Mouse (Mus musculus) heart, postnatal 10 days (tissue): ENCODE measurements around the gene Lrrc36. TPM values are rescaled to one million over a fixed set of nuclear protein-coding genes. Genes with fewer than 3 reads are reported as not detected.

Experiments
- DNase-seq, 2 experiments: peaks; one replicate each; pipeline ENCODE4 v3.0.0; 2021
- intact Hi-C: fragments of 180-260 bp; cut with DNase I; formaldehyde crosslinking; loops from one replicate; pipeline ENCODE4 v1.15.1; 2025
- total RNA-seq, 2 experiments: library from RNA; stranded (reverse); gene quantifications; 2 replicates each; pipeline ENCODE4 v1.2.3; 2021

The Lrrc36 gene
- total RNA-seq, 2 experiments from 2014 or later: 0.77 to 1.2 TPM

DNA sequence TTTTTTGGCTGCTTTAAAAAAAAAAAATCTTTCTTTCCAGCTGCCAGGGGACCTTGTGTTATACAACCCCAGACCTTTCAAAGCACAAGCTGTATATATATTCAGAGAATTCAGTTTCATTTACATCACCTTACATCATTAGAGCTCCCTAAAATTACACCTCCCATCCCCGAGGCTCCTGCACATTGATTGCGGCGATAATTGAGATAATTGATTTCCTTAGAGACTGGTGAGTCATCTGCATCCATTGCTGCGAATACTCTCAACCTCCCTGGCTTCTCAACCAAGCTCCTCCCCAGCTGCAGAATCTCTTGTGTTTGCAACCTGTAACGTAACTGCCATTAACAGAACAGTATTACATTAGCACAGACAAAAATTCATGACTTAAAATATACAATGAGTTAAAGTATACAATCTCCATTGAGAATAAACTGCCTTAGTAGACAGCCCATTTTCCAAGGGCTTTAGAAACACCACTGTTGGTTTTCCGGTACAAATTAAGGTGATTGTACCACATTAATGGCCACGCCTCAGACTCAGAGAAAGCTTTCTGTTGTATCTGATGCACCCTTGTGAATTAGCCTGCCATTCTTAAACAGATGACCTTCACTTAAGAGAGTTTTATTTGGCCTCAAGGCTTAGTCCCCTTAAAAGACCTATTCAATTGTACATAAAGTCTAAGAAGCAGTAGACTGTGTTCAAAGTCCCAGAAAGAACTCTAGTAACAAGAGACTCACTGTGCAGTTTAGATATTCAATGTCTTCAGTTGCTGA lies 18.6 kb downstream of the Lrrc36 start:
- intact Hi-C loops: no loop called here
- no peak for DNase-seq

DNA sequence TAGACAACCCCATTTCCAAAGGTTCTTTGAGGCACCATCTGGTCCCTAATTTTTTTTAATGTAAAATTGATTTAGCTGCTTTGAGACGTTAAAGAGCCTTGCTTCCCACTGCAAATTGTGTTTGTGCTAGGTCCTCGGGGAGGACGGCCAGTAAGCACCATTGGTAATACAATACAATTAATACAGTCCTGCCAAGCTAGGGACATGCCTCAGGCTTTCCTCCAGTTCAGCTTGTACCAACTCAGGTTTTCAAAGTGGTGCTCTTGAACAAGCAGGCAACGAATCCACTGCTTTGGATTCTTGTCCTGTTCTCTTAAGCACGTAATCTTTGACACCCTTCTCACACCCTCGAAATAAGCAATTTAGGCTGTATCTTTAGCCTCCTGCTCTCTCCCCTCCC lies 19.6 kb downstream of the Lrrc36 start:
- intact Hi-C loops: no loop called here
- DNase-seq: no peak

DNA sequence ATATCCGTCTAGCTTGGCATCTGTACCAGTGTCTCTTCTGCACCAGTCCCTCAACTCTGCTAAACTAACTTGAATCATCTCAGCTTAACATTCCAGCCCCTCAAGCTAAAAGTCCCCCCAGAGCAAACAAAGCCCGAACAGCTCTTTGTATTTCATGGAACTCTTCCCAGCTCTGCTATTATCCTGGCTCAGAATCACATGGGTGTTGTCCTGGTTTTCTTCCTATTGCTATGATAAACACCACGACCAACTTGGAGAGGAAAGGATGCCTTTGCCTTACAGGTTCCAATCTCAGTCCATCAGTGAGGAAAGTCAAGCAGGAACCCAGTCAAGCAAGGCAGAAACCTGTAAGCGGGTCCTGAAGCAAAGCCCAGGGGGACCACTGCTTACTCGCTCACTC lies 20.1 kb downstream of the Lrrc36 start:
- peak; percentile 36 to 37 for DNase-seq
- intact Hi-C loops: no loop called here

DNA sequence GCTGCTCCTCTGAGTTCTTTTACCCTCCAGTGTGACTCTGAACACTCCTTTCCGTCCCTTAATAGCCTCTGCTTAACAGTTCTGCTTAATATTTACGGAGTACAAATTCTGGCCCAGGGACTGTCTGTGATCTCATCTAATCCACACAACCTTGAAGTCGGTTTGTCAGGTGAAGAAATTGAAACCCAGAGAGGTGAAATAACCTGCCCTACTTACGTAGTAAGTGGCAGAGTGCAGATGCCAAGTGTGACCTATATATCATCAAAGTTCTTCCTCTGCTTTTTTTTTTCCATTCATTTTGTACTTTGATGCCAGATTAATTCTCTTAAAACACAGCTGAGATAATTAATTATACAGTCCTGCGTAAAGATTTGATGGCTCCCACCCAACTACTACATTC lies 20.8 kb downstream of the Lrrc36 start:
- no peak for DNase-seq
- intact Hi-C loops: no loop called here

DNA sequence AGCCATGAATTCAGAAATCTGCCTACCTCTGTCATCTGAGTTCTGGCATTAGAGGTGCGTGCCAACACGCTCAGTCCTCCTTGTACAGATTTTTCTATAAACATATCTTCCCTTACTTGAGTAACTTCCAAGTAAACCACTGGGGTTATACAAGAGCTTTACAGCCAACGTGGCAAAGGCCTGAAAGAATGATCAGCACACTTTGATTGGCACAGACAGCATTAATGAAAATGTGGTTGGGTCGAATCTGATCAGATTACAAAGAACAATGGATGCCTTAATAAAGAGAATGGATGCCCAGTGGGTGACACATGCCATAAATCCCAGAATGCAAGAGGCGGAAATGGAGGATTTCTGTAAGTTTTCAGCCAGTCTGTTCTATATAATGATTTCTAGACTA lies 22.8 kb downstream of the Lrrc36 start:
- intact Hi-C loops: loop anchor here (2.0 kb wide), 1 partner anchor 39 kb away; no protein-coding TSS in a partner anchor

DNA sequence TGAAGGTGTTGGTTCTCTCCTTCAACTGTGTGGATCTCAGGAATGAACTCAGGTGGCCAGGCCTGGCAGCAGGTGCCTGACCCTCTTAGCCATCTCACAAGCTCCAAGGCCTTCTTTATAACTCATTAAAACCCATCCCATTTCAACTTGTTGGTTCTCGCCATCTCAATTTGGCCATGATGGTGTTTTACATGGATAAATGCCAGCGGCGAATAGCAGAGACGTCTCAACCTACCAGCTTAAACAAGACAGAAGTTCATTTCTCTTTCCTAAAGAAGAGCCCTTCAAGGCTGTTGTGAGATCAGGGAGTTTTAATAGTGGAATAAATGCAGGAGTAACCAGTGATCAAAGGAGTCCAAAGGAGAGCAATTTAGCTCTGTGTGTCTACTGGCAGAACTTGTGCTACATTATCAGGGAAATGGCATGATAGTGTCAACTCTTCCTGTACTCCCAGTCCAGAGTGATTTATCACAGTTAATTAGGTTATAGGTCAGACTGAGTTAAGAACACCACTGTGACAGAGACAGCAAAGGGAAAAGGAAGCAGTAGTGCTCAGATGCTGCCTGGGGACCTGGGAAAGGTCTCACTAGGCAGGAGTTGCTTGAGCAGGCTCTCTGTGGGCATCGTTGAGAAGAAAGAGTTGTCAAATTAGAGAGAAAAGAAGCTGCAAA lies 23.8 kb downstream of the Lrrc36 start:
- no peak for DNase-seq
- intact Hi-C loops: loop anchor here (2.0 kb wide), 1 partner anchor 38 kb away; no protein-coding TSS in a partner anchor

More for the DNA sequence above, 22.8 kb downstream of the Lrrc36 start:
- no peak for DNase-seq

DNA sequence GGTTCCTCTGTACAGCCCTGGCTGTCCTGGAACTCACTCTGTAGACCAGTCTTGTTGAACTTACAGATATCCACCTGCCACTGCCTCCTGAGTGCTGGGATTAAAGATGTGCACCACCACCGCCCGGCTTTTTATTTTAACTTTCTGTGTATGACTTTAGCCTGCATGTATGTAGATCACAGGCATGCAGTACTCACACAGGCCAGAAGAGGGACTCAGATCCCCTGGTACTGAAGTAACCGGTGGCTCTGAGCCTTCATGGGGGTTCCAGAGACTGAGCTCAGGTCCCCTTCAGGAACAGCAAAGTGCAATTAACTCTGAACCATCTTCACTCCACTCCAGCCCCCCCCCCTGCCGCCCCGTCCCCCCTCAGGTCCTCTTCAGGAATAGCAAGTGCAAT lies 25.5 kb downstream of the Lrrc36 start:
- intact Hi-C loops: no loop called here

DNA sequence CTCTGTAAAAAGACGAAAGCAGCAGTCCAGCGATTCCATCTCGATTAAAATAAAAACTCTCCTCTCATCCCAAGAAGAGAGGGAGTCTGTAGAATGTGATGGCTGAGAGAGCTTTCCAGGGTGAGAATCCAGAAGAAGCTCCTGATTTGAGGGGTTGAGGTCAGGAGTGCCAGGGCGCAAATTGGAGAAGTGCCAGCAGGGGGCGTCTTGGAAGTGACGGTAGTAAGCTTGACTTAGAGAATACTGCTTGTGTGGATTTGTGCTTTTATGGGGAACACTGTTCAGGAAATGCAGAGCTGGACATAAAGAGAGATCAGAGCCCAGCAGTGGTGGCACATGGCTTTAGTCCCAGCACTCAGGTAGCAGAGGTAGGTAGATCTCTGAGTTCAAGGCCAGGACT lies 28.1 kb downstream of the Lrrc36 start:
- DNase-seq: peak; percentile 32 to 61
- intact Hi-C loops: no loop called here

More for the DNA sequence above, 25.5 kb downstream of the Lrrc36 start:
- peak; percentile 36 to 60 for DNase-seq

DNA sequence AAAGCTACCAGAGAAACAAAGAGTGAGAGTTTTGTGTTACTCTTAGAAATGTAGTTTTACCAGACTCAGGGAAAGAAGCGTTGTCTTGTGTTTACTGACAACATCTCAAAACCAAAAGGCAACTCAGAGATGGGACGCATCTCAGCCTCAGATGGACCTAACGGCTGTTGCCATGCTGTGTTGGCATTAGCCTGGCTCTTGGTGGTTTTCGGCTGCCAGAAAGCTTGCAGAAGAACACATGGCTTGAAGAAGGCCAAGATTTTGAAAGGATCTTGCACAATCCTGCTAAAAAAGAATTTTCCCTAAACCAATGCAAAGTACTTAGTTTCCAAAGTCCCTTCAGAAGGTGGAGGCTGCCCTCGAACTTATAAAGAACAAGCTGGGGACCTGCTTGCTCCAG lies 29.3 kb downstream of the Lrrc36 start:
- intact Hi-C loops: no loop called here
- DNase-seq: no peak

DNA sequence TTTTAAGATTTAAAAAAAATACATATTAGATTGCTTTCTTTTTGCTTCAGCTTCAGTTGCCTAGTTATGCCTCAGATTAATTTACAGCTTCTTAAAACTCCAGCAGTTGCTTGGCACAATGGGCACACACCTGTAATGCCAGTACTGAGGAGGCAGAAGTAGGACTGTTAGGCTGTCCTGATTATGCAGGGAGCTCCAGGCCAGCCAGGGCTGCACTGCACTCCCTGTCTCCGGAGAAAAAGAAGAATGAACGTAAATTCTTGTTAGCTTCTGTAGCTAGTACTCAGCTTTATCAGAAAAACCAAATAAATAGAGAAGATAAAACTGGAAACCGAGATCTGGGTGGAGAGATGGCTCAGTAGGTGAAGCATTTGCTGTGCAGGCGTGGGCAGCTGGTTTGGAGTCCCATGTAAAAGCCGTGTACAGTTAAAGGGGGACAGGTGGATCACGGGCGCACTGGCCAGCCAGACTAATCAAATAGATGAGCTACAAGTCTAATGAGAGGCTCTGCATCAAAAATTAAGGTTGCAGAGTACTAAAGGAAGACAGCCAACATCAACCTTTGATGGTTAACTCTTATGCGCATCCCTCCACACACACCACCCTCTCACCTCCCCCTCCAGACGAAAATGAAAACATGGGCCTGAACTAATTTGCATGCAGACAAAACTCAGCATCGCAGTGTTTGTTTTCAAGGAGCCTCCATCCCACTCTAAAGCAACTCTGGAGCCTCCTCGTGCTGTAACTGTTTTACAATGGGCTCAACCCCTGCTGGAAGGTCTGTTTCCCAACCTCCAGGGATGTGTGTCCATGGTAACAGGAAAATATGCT lies 32.1 kb downstream of the Lrrc36 start:
- intact Hi-C loops: loop anchor here (5.0 kb wide), 1 partner anchor 33 kb away; the partner anchor contains the start of genes Kctd19 and Lrrc36
- peak in 1 of 2 experiments; percentile 65 for DNase-seq

DNA sequence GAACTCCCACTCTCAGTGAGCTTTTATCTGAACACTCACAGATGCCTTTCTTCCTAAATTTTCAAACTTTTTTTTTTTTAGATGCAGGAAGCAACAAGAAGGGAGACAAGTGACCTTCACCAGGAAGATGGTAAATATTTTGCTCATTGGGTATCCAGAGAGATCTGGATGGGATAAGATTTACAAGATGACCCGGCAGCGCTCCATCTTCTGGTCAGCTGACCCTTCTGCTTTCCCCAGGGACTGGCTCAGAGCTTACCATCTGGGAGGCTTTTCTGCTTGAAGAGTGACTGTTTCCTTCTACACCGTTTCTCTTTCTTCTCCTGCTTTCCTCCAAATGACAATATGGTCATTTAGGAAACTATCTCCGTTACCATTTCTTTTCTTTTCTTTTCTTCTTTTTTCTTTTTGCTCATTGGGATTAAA lies 32.8 kb downstream of the Lrrc36 start:
- peak; percentile 67 to 70 for DNase-seq
- intact Hi-C loops: loop anchor here (5.0 kb wide), 1 partner anchor 34 kb away; the partner anchor contains the start of genes Kctd19 and Lrrc36

DNA sequence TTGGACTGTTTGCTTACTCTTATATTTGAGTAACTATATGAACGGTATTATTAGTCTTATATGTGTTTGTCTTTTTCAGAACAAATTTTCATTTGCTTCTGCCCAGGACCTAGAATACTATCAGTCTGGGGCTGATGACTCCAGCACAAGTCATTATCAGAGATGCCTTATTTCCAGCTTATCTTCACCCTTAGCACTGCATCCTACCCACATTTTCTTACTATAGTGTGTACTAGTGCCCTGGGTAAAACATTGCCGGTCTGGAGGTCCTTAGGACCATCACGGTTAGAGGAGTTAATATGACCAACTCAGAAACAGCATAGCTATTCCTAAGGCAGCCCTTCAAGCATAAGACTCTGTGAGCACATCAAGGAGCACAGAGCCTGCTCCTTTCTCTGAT lies 34.8 kb downstream of the Lrrc36 start:
- no peak for DNase-seq
- intact Hi-C loops: loop anchor here (5.0 kb wide), 1 partner anchor 36 kb away; the partner anchor contains the start of genes Kctd19 and Lrrc36

DNA sequence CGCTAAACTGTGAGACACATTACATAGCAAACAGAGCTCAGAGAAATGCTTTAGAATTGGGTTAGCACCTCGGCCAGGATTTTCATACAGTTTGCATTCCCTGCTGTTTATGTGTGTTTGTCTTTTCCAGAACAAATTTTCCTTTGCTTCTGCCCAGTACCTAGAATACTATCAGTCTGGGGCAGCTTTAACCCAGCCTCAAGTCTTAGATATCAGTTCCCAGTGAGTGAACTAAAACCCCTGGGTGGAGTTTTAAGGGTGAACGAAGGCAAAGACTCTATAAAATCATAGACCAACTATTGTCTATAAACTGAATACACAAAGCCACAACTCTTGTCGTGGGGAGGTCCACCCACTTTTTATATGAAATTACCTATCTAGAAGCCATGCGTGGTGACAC lies 35.2 kb downstream of the Lrrc36 start:
- DNase-seq: no peak
- intact Hi-C loops: loop anchor here (5.0 kb wide), 1 partner anchor 36 kb away; the partner anchor contains the start of genes Kctd19 and Lrrc36

DNA sequence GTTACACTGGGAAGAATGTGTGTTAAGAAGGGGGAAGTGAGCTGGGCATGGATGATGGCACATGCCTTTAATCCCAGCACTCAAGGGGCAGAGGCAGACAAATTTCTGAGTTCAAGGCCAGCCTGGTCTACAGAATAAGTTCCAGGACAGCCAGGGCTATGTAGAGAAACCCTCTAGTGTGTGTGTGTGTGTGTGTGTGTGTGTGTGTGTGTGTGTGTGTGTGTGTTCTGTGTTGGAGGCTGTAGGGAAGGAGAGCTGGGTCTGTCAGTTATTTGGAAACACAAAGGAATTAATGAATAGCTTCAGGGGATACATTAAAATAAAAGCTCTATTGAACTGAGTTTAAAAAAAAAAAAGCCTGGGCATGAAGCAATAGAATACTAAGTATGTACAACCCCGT lies 37.6 kb downstream of the Lrrc36 start:
- no peak for DNase-seq
- intact Hi-C loops: no loop called here

DNA sequence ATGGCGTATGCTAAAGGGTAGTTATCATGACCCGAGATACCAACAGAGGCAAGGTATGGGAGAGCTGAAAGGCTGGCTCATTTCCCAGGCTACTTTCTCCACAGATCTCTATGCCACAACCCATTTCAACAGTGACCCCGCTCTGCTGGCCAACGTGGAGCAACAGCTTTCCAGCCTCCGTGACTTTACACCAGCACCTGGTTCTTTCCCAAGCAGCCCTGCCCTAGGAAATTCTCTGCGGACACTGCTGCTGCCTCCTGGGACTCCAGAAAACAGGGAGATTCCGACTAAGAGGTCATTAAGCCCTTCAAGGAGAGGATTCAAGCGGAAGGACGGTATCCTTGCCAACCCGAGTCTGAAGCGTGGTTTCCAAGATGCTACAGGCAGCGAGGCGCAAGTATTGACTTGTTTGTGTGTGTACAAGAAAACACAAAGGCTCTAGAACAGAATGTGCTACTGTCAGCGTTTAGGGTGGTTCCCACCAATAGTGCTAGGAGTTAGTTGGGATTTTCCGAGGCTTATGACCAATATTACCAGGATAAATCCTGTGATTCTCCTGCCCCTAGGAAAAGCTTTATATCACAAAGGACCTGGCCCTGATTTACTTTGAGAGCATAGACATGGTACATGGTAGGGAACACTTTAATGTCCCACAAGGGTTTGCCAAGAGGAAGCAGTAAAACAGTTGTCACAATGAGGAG lies 38.7 kb downstream of the Lrrc36 start:
- DNase-seq: peak in 1 of 2 experiments; percentile 13
- intact Hi-C loops: no loop called here

DNA sequence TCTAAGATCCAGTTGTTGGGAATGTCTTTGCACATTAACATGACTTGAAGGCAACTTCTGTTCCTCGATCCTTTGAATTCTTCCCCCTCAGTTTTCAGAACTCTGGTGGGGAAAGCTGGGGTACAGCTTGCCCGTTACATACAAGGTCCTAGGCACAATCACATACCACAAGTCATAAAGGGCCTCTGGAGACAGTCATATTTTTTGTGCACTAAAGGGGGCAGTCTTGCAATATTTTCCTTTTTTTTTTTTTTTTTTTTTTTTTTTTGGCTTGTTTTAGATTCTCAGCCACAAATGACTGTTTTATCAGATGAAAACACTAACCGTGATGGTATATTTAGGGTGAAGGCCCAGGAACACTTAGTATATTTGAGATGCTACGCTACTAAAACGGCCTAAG lies 39.9 kb downstream of the Lrrc36 start:
- peak in 1 of 2 experiments; percentile 33 for DNase-seq
- intact Hi-C loops: no loop called here

DNA sequence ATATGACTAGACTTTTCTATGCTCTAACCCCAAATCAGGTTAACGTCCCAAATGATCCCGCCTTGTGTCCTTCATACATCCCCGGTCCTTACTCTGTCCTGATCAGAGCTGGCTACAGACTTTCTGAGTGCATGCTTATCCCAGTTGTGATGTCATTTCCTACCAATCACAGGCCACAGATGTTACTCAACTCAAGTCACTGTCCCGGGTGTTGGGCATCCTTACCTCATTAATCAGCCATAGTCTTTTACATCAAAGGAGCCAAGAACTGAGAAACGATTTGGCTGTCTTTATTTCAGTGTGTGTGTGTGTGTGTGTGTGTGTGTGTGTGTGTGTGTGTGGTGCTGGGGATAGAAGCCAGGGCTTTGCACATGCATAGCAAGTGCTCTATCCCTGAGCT lies 40.7 kb downstream of the Lrrc36 start:
- intact Hi-C loops: no loop called here
- peak in 1 of 2 experiments; percentile 18 for DNase-seq

DNA sequence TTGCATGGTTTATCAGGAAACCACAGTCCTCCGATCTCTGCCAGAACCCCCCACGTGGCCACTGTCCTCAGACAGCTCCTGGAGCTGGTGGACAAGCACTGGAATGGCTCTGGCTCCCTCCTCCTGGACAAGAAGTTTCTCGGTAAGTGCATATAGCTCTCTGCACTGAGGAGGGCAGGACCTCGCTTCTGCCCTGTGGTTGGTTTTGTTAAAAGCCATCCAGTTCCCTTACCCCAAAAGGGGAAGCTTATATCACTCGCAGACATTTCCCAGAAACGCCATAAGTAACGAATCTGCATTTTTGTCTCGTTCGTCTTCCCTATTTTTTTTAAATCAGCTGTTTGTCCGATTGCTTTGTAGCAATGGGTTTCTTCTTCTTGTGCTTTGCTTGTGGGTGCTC lies 41.8 kb downstream of the Lrrc36 start:
- DNase-seq: no peak

DNA sequence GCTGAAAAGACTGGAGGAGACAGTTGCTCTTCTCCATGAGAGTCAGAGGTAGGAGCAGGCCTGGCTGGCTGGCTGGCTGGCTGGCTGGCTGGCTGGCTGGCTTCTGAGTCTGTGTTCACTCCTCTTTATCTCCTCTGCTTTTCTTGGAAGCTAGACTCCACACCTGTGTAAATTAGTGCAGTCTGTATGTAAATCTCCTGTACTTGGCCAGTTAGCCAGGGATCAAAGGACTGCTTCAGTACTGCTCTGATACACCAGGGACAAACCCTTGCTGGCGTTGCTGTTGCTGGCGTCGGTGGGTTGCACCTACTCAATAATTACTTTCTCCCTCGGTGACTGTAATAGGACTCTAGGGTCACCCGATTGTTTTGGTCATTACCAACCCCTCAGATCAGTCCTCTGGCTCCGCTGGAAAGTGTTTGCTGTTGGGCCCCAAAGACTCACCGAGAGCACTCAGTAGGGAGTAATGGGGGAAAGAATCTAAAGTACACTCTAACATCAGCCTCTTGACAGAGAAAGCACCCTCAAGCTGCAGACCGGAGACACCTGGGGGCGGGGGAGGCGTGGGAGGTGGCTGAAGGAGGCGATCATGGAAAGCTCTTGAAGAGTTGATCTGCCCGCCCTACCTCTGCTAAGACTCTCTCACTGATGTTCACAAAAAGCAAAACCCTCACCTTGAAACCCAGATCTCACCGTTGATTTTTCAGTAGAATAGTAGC lies 47.9 kb downstream of the Lrrc36 start:
- intact Hi-C loops: no loop called here
- DNase-seq: no peak

More for the DNA sequence above, 41.8 kb downstream of the Lrrc36 start:
- intact Hi-C loops: no loop called here
